Mouse (Mus musculus): Measurements from ENCODE around the gene Gm5941. TPM values are rescaled to one million over a fixed set of nuclear protein-coding genes. Genes with fewer than 3 reads are reported as not detected.

The Gm5941 gene
- polyA plus RNA-seq, 1 experiment = not detected

Other genes with a start within 250 kb of the Gm5941 start
- gene Mageb18, start 109.6 kb downstream of the Gm5941 start, polyA plus RNA-seq (2012; fragmentation: generic; extraction: Trizol) = 0.16 TPM